In genomic region chr12:89479096-89479495, GRCm38 (mm10) we compare ENCODE assay signal across 7 mouse cellular contexts.
DNase-seq lines count a peak whose midpoint lies in the region; ATAC-seq and TF ChIP-seq lines count a peak whose summit lies in the region.

No protein-coding gene starts in this region.

- DNase-seq in urinary bladder, postnatal 25 days (ENCODE audit: low spot score), result peak; percentile 4
- no peak for DNase-seq in urinary bladder, postnatal 10 days (ENCODE audit: low spot score)
- DNase-seq in cerebellum, adult 2 months, result peak in 1 of 2 experiments; percentile 47
- DNase-seq in large intestine, adult 2 months (ENCODE audit: low read depth, low spot score), result peak; percentile 11
- peak; percentile 68 for DNase-seq in retina, postnatal 1 day

- H3K4me1 ChIP-seq in hindbrain, embryonic 16.5 days (ENCODE audit: control insufficient read depth, insufficient read depth, low read depth, low read length), result no peaks in the 10 kb centered on the region
- H3K4me1 ChIP-seq in hindbrain, embryonic 12.5 days, result no peaks in the 10 kb centered on the region
- no peaks in the 10 kb centered on the region for H3K4me1 ChIP-seq in cerebellum, adult 2 months (ENCODE audit: control insufficient read depth, insufficient read depth, low read length)

- H3K4me2 ChIP-seq in hindbrain, embryonic 16.5 days (ENCODE audit: low read length), result no peak overlapping the region
- no peak overlapping the region for H3K4me2 ChIP-seq in hindbrain, embryonic 12.5 days (replicated peaks)

- no peaks in the 10 kb centered on the region for H3K27me3 ChIP-seq in hindbrain, embryonic 16.5 days (replicated peaks; ENCODE audit: control insufficient read depth, insufficient read depth, low read length)
- no peaks in the 10 kb centered on the region for H3K27me3 ChIP-seq in hindbrain, embryonic 12.5 days
- no peaks in the 10 kb centered on the region for H3K27me3 ChIP-seq in cerebellum, adult 2 months (ENCODE audit: control insufficient read depth, insufficient read depth, low read length)

- H3K9me3 ChIP-seq in hindbrain, embryonic 16.5 days (ENCODE audit: control insufficient read depth, low read length), result no peaks in the 10 kb centered on the region
- no peaks in the 10 kb centered on the region for H3K9me3 ChIP-seq in hindbrain, embryonic 12.5 days (replicated peaks)

- 25% methylated on average over 4 of the region's 4 CpGs for WGBS in hindbrain, embryonic 16.5 days
- 30% methylated on average over 4 of the region's 4 CpGs for WGBS in hindbrain, embryonic 12.5 days
- 24% methylated on average over 4 of the region's 4 CpGs for WGBS in cerebellum, adult 2 months
- WGBS in large intestine, adult 2 months, result 19% methylated on average over 4 of the region's 4 CpGs

- 0 out of 2 replicates have a peak, but pooled peaks have one; percentile 42 for ATAC-seq in hindbrain, embryonic 16.5 days
- ATAC-seq in hindbrain, embryonic 12.5 days (ENCODE audit: low FRiP score), result no peak

- H3K9ac ChIP-seq in hindbrain, embryonic 16.5 days (ENCODE audit: low read depth, low read length), result no peak overlapping the region
- no peak overlapping the region for H3K9ac ChIP-seq in hindbrain, embryonic 12.5 days

- H3K27ac ChIP-seq in hindbrain, embryonic 16.5 days (ENCODE audit: low read depth, low read length), result no peak overlapping the region
- no peak overlapping the region for H3K27ac ChIP-seq in hindbrain, embryonic 12.5 days
- no peak overlapping the region for H3K27ac ChIP-seq in cerebellum, adult 2 months (ENCODE audit: insufficient read depth, low read length)

- no peak for TF ChIP-seq POLR2A in cerebellum, adult 2 months (IDR thresholded peaks at IDR 0.05; ENCODE audit: borderline replicate concordance, insufficient read depth, low read length)

- TF ChIP-seq CTCF in cerebellum, adult 2 months (IDR thresholded peaks at IDR 0.05; ENCODE audit: borderline replicate concordance, insufficient read depth, low read depth, low read length), result peak; percentile 42; the same call in 1 of the 2 replicates

- no peaks in the 10 kb centered on the region for H3K36me3 ChIP-seq in hindbrain, embryonic 16.5 days (ENCODE audit: control insufficient read depth, insufficient read depth, low read length)
- H3K36me3 ChIP-seq in hindbrain, embryonic 12.5 days, result no peaks in the 10 kb centered on the region

- H3K4me3 ChIP-seq in hindbrain, embryonic 16.5 days (ENCODE audit: low read length), result no peak overlapping the region
- H3K4me3 ChIP-seq in hindbrain, embryonic 12.5 days, result no peak overlapping the region
- H3K4me3 ChIP-seq in cerebellum, adult 2 months (replicated peaks; ENCODE audit: insufficient read depth, low read depth, low read length), result no peak overlapping the region
